Comparison of ENCODE assay signal across 28 mouse cellular contexts in the genomic region with DNA sequence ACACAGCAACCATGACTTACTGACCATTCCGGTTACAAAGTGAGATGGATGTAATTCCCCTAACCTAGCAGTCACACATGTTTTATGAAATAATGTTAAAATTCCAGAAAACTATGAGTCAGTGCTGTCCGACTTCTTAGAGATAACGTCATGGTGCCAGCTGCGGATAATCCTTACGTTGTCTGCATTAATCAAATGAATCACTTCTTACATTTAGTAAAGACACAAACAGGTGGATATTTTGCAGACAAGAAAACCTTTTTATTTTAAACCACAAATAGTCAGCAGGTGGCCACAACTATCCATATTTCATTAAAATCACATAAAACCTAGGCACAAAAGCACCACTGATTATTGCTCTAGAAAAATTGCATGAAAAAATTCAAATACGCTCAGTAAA.
"Had no signal": no experiment of that assay in that cellular context is flagged by ENCODE, and none has a peak within 500 bp of the region (broad histone marks: within the 10 kb centered on the region; RNA-seq: fewer than 3 reads in every experiment).

No protein-coding gene starts in this region.

- H3K4me2 ChIP-seq: heart, embryonic 13.5 days; heart, embryonic 15.5 days; hindbrain, embryonic 13.5 days; hindbrain, embryonic 15.5 days; kidney, embryonic 15.5 days; limb, embryonic 12.5 days; liver, embryonic 11.5 days; liver, embryonic 13.5 days had no signal

- ATAC-seq: hindbrain, postnatal 0 days; intestine, embryonic 16.5 days had no signal

- H3K4me3 ChIP-seq: gastrocnemius, adult 2 months; heart, embryonic 10.5 days; heart, embryonic 13.5 days; heart, embryonic 15.5 days; hindbrain, embryonic 13.5 days; hindbrain, embryonic 15.5 days; kidney, embryonic 15.5 days; left cerebral cortex, adult 2 months; limb, embryonic 10.5 days; limb, embryonic 12.5 days; liver, embryonic 13.5 days had no signal

- H3K9me3 ChIP-seq: heart, embryonic 10.5 days; heart, embryonic 13.5 days; heart, embryonic 15.5 days; hindbrain, embryonic 13.5 days; hindbrain, embryonic 15.5 days; kidney, embryonic 15.5 days; limb, embryonic 10.5 days; limb, embryonic 12.5 days; liver, embryonic 13.5 days had no signal

- H3K9ac ChIP-seq: heart, embryonic 13.5 days; heart, embryonic 15.5 days; hindbrain, embryonic 13.5 days; hindbrain, embryonic 15.5 days; kidney, embryonic 15.5 days; limb, embryonic 12.5 days; liver, embryonic 13.5 days had no signal

- H3K36me3 ChIP-seq: heart, embryonic 10.5 days; heart, embryonic 13.5 days; heart, embryonic 15.5 days; hindbrain, embryonic 13.5 days; hindbrain, embryonic 15.5 days; kidney, embryonic 15.5 days; limb, embryonic 10.5 days; liver, embryonic 13.5 days had no signal

- H3K27ac ChIP-seq: gastrocnemius, adult 2 months; heart, embryonic 10.5 days; heart, embryonic 13.5 days; heart, embryonic 15.5 days; hindbrain, embryonic 13.5 days; hindbrain, embryonic 15.5 days; hindbrain, postnatal 0 days; kidney, embryonic 15.5 days; kidney, postnatal 0 days; left cerebral cortex, adult 2 months; limb, embryonic 10.5 days; liver, embryonic 13.5 days had no signal

- DNase-seq: gastrocnemius, adult 2 months; gastrocnemius, postnatal 10 days; gastrocnemius, postnatal 36 days; heart, adult 18-20 months; heart, postnatal 14 days; heart, postnatal 36 days; kidney, adult 11 months; kidney, adult 2 months; kidney, adult 9 months; kidney, postnatal 14 days; kidney, postnatal 36 days; layer of hippocampus, adult 9-11 months; layer of hippocampus, postnatal 36 days; liver; liver, embryonic 13.5 days had no signal

- H3K4me1 ChIP-seq: hindbrain, embryonic 13.5 days; hindbrain, embryonic 15.5 days; liver, embryonic 13.5 days had no signal

- H3K27me3 ChIP-seq: heart, embryonic 13.5 days; heart, embryonic 15.5 days; hindbrain, embryonic 13.5 days; hindbrain, embryonic 15.5 days; kidney, embryonic 15.5 days; liver, embryonic 13.5 days had no signal
